Mouse (Mus musculus) lung, embryonic 16.5 days (tissue): ENCODE measurements at regions not wholly inside any gene's neighbourhood (a gene's known extent, or its start where the extent isn't known, plus 50 kb on each side); places are given as distances from the start of the nearest gene placed in this dataset.

Experiments used
- ATAC-seq: fragments of 200-750 bp; cut with Nextera tagmentation; 2 replicates; pipeline ENCODE4 v1.8.0; 2017; ENCODE audit warnings: low read depth, mild to moderate bottlenecking, moderate library complexity
- H3K27ac ChIP-seq: fragments of 300-500 bp; sonication (generic); 2 replicates; pipeline ENCODE4 v1.5.1; 2014; ENCODE audit warnings: mild to moderate bottlenecking, control low read depth, low read length
- H3K27me3 ChIP-seq: fragments of 300-500 bp; sonication (generic); 2 replicates; pipeline ENCODE4 v1.6.1; 2014; ENCODE audit warnings: low read depth, low read length, mixed read lengths; ENCODE audit not compliant: control insufficient read depth, insufficient read depth
- H3K36me3 ChIP-seq: fragments of 300-500 bp; sonication (generic); 2 replicates; pipeline ENCODE4 v1.6.1; 2014; ENCODE audit warnings: low read length; ENCODE audit not compliant: control insufficient read depth, insufficient read depth
- H3K4me1 ChIP-seq: fragments of 300-500 bp; sonication (generic); replicated peaks from 2 replicates; pipeline ENCODE4 v1.6.1; 2014; ENCODE audit warnings: low read length, mixed read lengths; ENCODE audit not compliant: control insufficient read depth, insufficient read depth
- H3K4me2 ChIP-seq: fragments of 300-500 bp; sonication (generic); 2 replicates; pipeline ENCODE4 v1.6.1; 2014; ENCODE audit warnings: low read depth, low read length, control low read depth
- H3K4me3 ChIP-seq: fragments of 300-500 bp; sonication (generic); 2 replicates; pipeline ENCODE4 v1.5.1; 2014; ENCODE audit warnings: mild to moderate bottlenecking, low read length, control low read depth
- H3K9ac ChIP-seq: fragments of 300-500 bp; sonication (generic); 2 replicates; pipeline ENCODE4 v1.6.1; 2014; ENCODE audit warnings: low read length, control low read depth
- H3K9me3 ChIP-seq: fragments of 300-500 bp; sonication (generic); 2 replicates; pipeline ENCODE4 v1.6.1; 2016; ENCODE audit warnings: low read length; ENCODE audit not compliant: control insufficient read depth
- WGBS: fragments of 180-500 bp; shearing (Covaris S2); extraction: QIAGEN DNeasy Blood & Tissue Kit; methylation state at CpG from one replicate; pipeline ENCODE4 v1.1.7; 2014; 5-methylcytosine and 5-hydroxymethylcytosine counted together

GRCm38 (mm10) chr7:66477475-66477874 lies 50.2 kb upstream of the Aldh1a3 start:
- H3K4me1 ChIP-seq = no peaks in the 10 kb centered on the region
- 0 out of 2 replicates have a peak, but pooled peaks have one; percentile 36 for ATAC-seq
- H3K9me3 ChIP-seq = no peaks in the 10 kb centered on the region
- H3K27ac ChIP-seq = no peak overlapping the region
- H3K27me3 ChIP-seq = no peaks in the 10 kb centered on the region
- no peak overlapping the region for H3K4me2 ChIP-seq
- no peak overlapping the region for H3K4me3 ChIP-seq
- H3K36me3 ChIP-seq = no peaks in the 10 kb centered on the region
- 45% methylated on average over 5 of the region's 5 CpGs for WGBS
- H3K9ac ChIP-seq = no peak overlapping the region
